Comparison of ENCODE assay signal across 20 mouse cellular contexts in the genomic region with DNA sequence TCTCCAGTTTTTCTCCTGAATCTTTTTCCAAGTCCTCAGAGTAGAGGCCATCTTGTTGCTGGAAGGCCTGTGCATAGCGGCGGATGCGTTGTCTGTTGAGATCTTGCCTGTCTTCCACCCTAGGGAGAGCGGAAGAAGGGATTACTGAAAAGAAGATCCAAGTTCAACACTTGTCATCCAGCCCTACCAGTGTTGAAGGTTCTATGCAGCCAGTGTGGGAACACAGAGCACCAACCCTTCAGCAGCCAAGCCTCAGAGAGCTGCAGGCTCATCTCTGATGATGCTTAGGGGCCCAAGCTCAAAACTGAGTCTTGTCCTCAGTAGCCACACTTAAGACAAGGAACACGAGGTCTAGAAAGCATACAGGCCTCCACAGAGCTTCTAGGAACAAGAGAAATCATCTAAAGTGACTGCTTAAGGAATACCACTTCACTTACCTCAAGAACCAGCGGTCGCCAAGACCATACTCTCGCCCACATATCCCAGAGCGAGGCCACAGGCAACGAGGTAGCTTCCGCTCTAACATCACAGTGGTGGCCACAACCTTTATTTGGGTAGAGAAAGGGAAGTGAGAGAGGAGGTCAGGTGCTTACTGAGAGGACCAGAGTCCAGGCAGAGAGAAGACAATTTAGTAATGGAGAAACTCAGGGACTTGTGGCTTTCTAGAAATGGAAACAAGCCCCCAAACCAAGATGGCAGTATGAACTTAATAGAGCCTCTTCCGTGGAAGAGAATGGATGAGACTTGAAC. TPM values are rescaled to one million over a fixed set of nuclear protein-coding genes. Genes with fewer than 3 reads are reported as not detected.
"Had no signal": no experiment of that assay in that cellular context is flagged by ENCODE, and none has a peak within 500 bp of the region (broad histone marks: within the 10 kb centered on the region; RNA-seq: fewer than 3 reads in every experiment).

No protein-coding gene starts in this region.

- H3K9me3 ChIP-seq: midbrain, embryonic 10.5 days; midbrain, embryonic 13.5 days; midbrain, embryonic 15.5 days; neural tube, embryonic 13.5 days had no signal

- ATAC-seq: midbrain, embryonic 13.5 days; midbrain, embryonic 15.5 days had no signal

- H3K9ac ChIP-seq: liver, embryonic 14.5 days; lung, embryonic 14.5 days; midbrain, embryonic 13.5 days; midbrain, embryonic 15.5 days; neural tube, embryonic 13.5 days had no signal

- H3K4me3 ChIP-seq: midbrain, embryonic 10.5 days; midbrain, embryonic 13.5 days; midbrain, embryonic 15.5 days; myocyte; neural tube, embryonic 13.5 days had no signal

- DNase-seq: lung, adult 18-20 months; lung, embryonic 14.5 days; lung, postnatal 10 days; right cerebral cortex, postnatal 14 days; thymus, adult 18-20 months; thymus, postnatal 14 days; thymus, postnatal 36 days had no signal

- H3K27ac ChIP-seq: liver, embryonic 14.5 days; midbrain, embryonic 10.5 days; midbrain, embryonic 13.5 days; midbrain, embryonic 15.5 days; neural tube, embryonic 13.5 days had no signal

- H3K4me2 ChIP-seq: lung, embryonic 14.5 days; midbrain, embryonic 13.5 days; midbrain, embryonic 15.5 days; neural tube, embryonic 13.5 days had no signal

- H3K27me3 ChIP-seq: midbrain, embryonic 13.5 days; midbrain, embryonic 15.5 days; neural tube, embryonic 13.5 days had no signal

- H3K4me1 ChIP-seq: midbrain, embryonic 10.5 days; midbrain, embryonic 13.5 days; midbrain, embryonic 15.5 days; neural tube, embryonic 13.5 days had no signal

RNA-seq across cellular contexts. Expression of gene Trpv6, which starts 14.8 kb away (rescaled TPM):
- total RNA-seq: megakaryocyte, adult 5-6 weeks; megakaryocyte-erythroid progenitor cell, adult 5-6 weeks; neutrophil, adult 5-6 weeks had no signal

RNA-seq across cellular contexts. Expression of gene Trpv5, which starts 59.2 kb away (rescaled TPM):
- total RNA-seq: megakaryocyte, adult 5-6 weeks; neutrophil, adult 5-6 weeks had no signal
- polyA plus RNA-seq: lung, embryonic 14.5 days; lung, embryonic 16.5 days; midbrain, embryonic 10.5 days; midbrain, embryonic 13.5 days; midbrain, embryonic 15.5 days; myocyte; neural tube, embryonic 11.5 days; neural tube, embryonic 13.5 days; stomach, embryonic 14.5 days; stomach, embryonic 16.5 days had no signal
